15 mouse cellular contexts compared by ENCODE assay signal in the genomic region with DNA sequence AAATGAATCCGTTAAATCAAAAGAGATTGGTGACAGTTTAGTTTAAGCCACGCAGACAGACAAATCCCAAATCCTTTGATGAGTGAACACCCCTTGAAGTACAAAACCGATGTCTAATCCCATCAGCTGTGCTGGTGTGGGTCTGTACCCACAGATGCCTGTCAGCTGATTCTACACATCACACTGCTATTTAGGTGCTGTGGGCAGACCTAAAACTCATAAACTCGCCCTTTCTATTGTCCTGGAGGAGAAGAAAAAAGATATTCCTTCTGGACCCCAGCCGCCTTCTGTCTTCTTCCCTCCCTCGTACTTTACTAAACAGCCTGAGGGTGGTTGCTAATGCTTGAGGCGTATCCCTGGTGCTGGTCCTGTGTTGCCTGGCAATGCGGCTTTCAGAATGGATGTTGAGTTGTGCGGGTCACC.
A peak's percentile ranks its signal among the peaks of the same experiment; 100 is the strongest.
DNase-seq lines count a peak whose midpoint lies in the region; ATAC-seq lines count a peak whose summit lies in the region.
"Had no signal": no experiment of that assay in that cellular context is flagged by ENCODE, and none has a peak within 500 bp of the region (broad histone marks: within the 10 kb centered on the region; RNA-seq: fewer than 3 reads in every experiment).

No protein-coding gene starts in this region.

- no peaks in the 10 kb centered on the region for H3K27me3 ChIP-seq in forebrain, embryonic 13.5 days
- H3K27me3 ChIP-seq in forebrain, embryonic 11.5 days (ENCODE audit: control insufficient read depth, insufficient read depth, low read length): no peaks in the 10 kb centered on the region
- H3K27me3 ChIP-seq in neural tube, embryonic 12.5 days (replicated peaks): no peaks in the 10 kb centered on the region
- no peaks in the 10 kb centered on the region for H3K27me3 ChIP-seq in forebrain, embryonic 15.5 days
- no peaks in the 10 kb centered on the region for H3K27me3 ChIP-seq in midbrain, embryonic 15.5 days (replicated peaks)
- H3K27me3 ChIP-seq: liver, embryonic 12.5 days; stomach, embryonic 15.5 days had no signal

- 0 out of 2 replicates have a peak, but pooled peaks cover 4% of the 10 kb centered on the region for H3K4me1 ChIP-seq in forebrain, embryonic 13.5 days
- H3K4me1 ChIP-seq in forebrain, embryonic 11.5 days (replicated peaks; ENCODE audit: control insufficient read depth, insufficient read depth, low read length): no peaks in the 10 kb centered on the region
- 0 out of 2 replicates have a peak, but pooled peaks cover 7% of the 10 kb centered on the region for H3K4me1 ChIP-seq in neural tube, embryonic 12.5 days
- H3K4me1 ChIP-seq in forebrain, embryonic 15.5 days: peaks cover 8% of the 10 kb centered on the region; the same call in 1 of the 2 replicates
- H3K4me1 ChIP-seq in midbrain, embryonic 15.5 days: peaks cover 14% of the 10 kb centered on the region
- H3K4me1 ChIP-seq: liver, embryonic 12.5 days; stomach, embryonic 15.5 days had no signal

- no peak overlapping the region for H3K4me3 ChIP-seq in forebrain, embryonic 13.5 days
- H3K4me3 ChIP-seq in forebrain, embryonic 11.5 days (ENCODE audit: low read depth, low read length): no peak overlapping the region
- H3K4me3 ChIP-seq in neural tube, embryonic 12.5 days: no peak overlapping the region
- no peak overlapping the region for H3K4me3 ChIP-seq in forebrain, embryonic 15.5 days
- H3K4me3 ChIP-seq in midbrain, embryonic 15.5 days: no peak overlapping the region
- H3K4me3 ChIP-seq: liver, embryonic 12.5 days; stomach, embryonic 15.5 days had no signal

- H3K36me3 ChIP-seq in forebrain, embryonic 13.5 days (ENCODE audit: poor library complexity, severe bottlenecking): no peaks in the 10 kb centered on the region
- H3K36me3 ChIP-seq in forebrain, embryonic 11.5 days (ENCODE audit: control insufficient read depth, insufficient read depth, low read length): no peaks in the 10 kb centered on the region
- H3K36me3 ChIP-seq in neural tube, embryonic 12.5 days: no peaks in the 10 kb centered on the region
- H3K36me3 ChIP-seq in forebrain, embryonic 15.5 days: no peaks in the 10 kb centered on the region
- no peaks in the 10 kb centered on the region for H3K36me3 ChIP-seq in midbrain, embryonic 15.5 days (replicated peaks)
- H3K36me3 ChIP-seq: G1E; liver, embryonic 12.5 days; stomach, embryonic 15.5 days had no signal

- WGBS in forebrain, embryonic 13.5 days: 25% methylated on average over 9 of the region's 9 CpGs
- WGBS in forebrain, embryonic 11.5 days: 27% methylated on average over 9 of the region's 9 CpGs
- 48% methylated on average over 9 of the region's 9 CpGs for WGBS in neural tube, embryonic 12.5 days
- 27% methylated on average over 9 of the region's 9 CpGs for WGBS in forebrain, embryonic 15.5 days
- 16% methylated on average over 9 of the region's 9 CpGs for WGBS in midbrain, embryonic 15.5 days

- H3K9me3 ChIP-seq in forebrain, embryonic 13.5 days (replicated peaks): no peaks in the 10 kb centered on the region
- H3K9me3 ChIP-seq in forebrain, embryonic 11.5 days (ENCODE audit: control insufficient read depth, low read length): no peaks in the 10 kb centered on the region
- no peaks in the 10 kb centered on the region for H3K9me3 ChIP-seq in neural tube, embryonic 12.5 days
- H3K9me3 ChIP-seq in forebrain, embryonic 15.5 days: no peaks in the 10 kb centered on the region
- H3K9me3 ChIP-seq in midbrain, embryonic 15.5 days: no peaks in the 10 kb centered on the region
- H3K9me3 ChIP-seq: liver, embryonic 12.5 days; stomach, embryonic 15.5 days had no signal

- no peak overlapping the region for H3K27ac ChIP-seq in forebrain, embryonic 13.5 days
- no peak overlapping the region for H3K27ac ChIP-seq in forebrain, embryonic 11.5 days (ENCODE audit: low read depth, low read length)
- no peak overlapping the region for H3K27ac ChIP-seq in neural tube, embryonic 12.5 days
- no peak overlapping the region for H3K27ac ChIP-seq in forebrain, embryonic 15.5 days (replicated peaks)
- H3K27ac ChIP-seq in midbrain, embryonic 15.5 days: peak overlapping the region; percentile 25; the same call in 1 of the 2 replicates
- H3K27ac ChIP-seq: liver, embryonic 12.5 days; stomach, embryonic 15.5 days had no signal

- peak; percentile 59; the same call in 1 of the 2 replicates for ATAC-seq in forebrain, embryonic 13.5 days
- no peak; the same call in 1 of the 2 replicates for ATAC-seq in forebrain, embryonic 11.5 days (replicated peaks; ENCODE audit: low FRiP score)
- ATAC-seq in neural tube, embryonic 12.5 days (ENCODE audit: low FRiP score, low read depth): no peak
- peak; percentile 58; the same call in 1 of the 2 replicates for ATAC-seq in forebrain, embryonic 15.5 days (replicated peaks)
- peak; percentile 91 for ATAC-seq in midbrain, embryonic 15.5 days (replicated peaks)
- ATAC-seq: intestine, postnatal 0 days; liver, embryonic 12.5 days had no signal

- no peak for DNase-seq in forebrain, embryonic 11.5 days (ENCODE audit: low spot score)
- DNase-seq in neural tube, embryonic 10.5 days (ENCODE audit: extremely low spot score, low spot score): no peak
- DNase-seq in gastrocnemius, postnatal 10 days: no peak
- no peak for DNase-seq in MN1 (ENCODE audit: low spot score)
- DNase-seq: adrenal gland, postnatal 36 days; cerebellum, adult 11 months; cerebellum, postnatal 36 days had no signal

- H3K4me2 ChIP-seq in forebrain, embryonic 13.5 days: no peak overlapping the region
- no peak overlapping the region for H3K4me2 ChIP-seq in forebrain, embryonic 11.5 days (ENCODE audit: low read depth, low read length, severe bottlenecking)
- H3K4me2 ChIP-seq in neural tube, embryonic 12.5 days (replicated peaks): 0 out of 2 replicates have a peak overlapping the region, but pooled peaks have one; percentile 9
- H3K4me2 ChIP-seq in forebrain, embryonic 15.5 days (replicated peaks): no peak overlapping the region
- peak overlapping the region; percentile 3; the same call in 1 of the 2 replicates for H3K4me2 ChIP-seq in midbrain, embryonic 15.5 days
- H3K4me2 ChIP-seq: liver, embryonic 12.5 days; stomach, embryonic 15.5 days had no signal

- H3K9ac ChIP-seq in forebrain, embryonic 13.5 days: no peak overlapping the region
- H3K9ac ChIP-seq in forebrain, embryonic 11.5 days (ENCODE audit: low read length): no peak overlapping the region
- H3K9ac ChIP-seq in neural tube, embryonic 12.5 days: no peak overlapping the region
- no peak overlapping the region for H3K9ac ChIP-seq in forebrain, embryonic 15.5 days (replicated peaks)
- no peak overlapping the region for H3K9ac ChIP-seq in midbrain, embryonic 15.5 days
- H3K9ac ChIP-seq: liver, embryonic 12.5 days; stomach, embryonic 15.5 days had no signal

Comparison
In these comparisons a context has a peak if more than half of its experiments do, and no peak if none do; other contexts are left out.
1. ATAC-seq: peak in forebrain, embryonic 13.5 days (single experiment), forebrain, embryonic 15.5 days (single experiment) and midbrain, embryonic 15.5 days (single experiment); none in forebrain, embryonic 11.5 days (single experiment) and neural tube, embryonic 12.5 days (single experiment).
2. H3K4me2 ChIP-seq: peak in neural tube, embryonic 12.5 days (single experiment) and midbrain, embryonic 15.5 days (single experiment); none in forebrain, embryonic 13.5 days (single experiment), forebrain, embryonic 11.5 days (single experiment) and forebrain, embryonic 15.5 days (single experiment).